Mouse (Mus musculus): Measurements from ENCODE around the gene Ksr2. TPM values are rescaled to one million over a fixed set of nuclear protein-coding genes. Genes with fewer than 3 reads are reported as not detected.
"Not testable (repeated sequence)": the region's sequence is repeated elsewhere in the genome, so short reads cannot be mapped to it uniquely, and the experiment has no call there.

The Ksr2 gene
- total RNA-seq, 2 experiments from 2014 or later = 0.04 to 0.08 TPM

- intact Hi-C loops (cut with DNase I; ENCODE audit: low total_unique reads) = no loop called here
- peak; percentile 24 for DNase-seq
These were observed 161.1 kb downstream of the Ksr2 start for GRCm38 (mm10) chr5:117574894-117575293.

GRCm38 (mm10) chr5:117577598-117577997 is 163.8 kb downstream of the Ksr2 start:
- DNase-seq = no peak

GRCm38 (mm10) chr5:117581711-117582110 is 167.9 kb downstream of the Ksr2 start:
- intact Hi-C loops (cut with DNase I; ENCODE audit: low total_unique reads) = no loop called here

More at GRCm38 (mm10) chr5:117577598-117577997, 163.8 kb downstream of the Ksr2 start:
- intact Hi-C loops (cut with DNase I; ENCODE audit: low total_unique reads) = no loop called here

GRCm38 (mm10) chr5:117584428-117584827 is 170.6 kb downstream of the Ksr2 start:
- no peak for DNase-seq
- intact Hi-C loops (cut with DNase I; ENCODE audit: low total_unique reads) = no loop called here

More at GRCm38 (mm10) chr5:117581711-117582110, 167.9 kb downstream of the Ksr2 start:
- no peak for DNase-seq

- intact Hi-C loops (cut with DNase I; ENCODE audit: low total_unique reads) = no loop called here
- DNase-seq = no peak
These were observed 175.5 kb downstream of the Ksr2 start for GRCm38 (mm10) chr5:117589266-117589665.

GRCm38 (mm10) chr5:117593273-117593672 is 179.5 kb downstream of the Ksr2 start:
- intact Hi-C loops (cut with DNase I; ENCODE audit: low total_unique reads) = no loop called here
- no peak for DNase-seq

- DNase-seq = no peak
- intact Hi-C loops (cut with DNase I; ENCODE audit: low total_unique reads) = no loop called here
These were observed 183.0 kb downstream of the Ksr2 start for GRCm38 (mm10) chr5:117596803-117597202.

GRCm38 (mm10) chr5:117602026-117602425 is 188.2 kb downstream of the Ksr2 start:
- intact Hi-C loops (cut with DNase I; ENCODE audit: low total_unique reads) = no loop called here
- DNase-seq = no peak

GRCm38 (mm10) chr5:117607761-117608309 is 194.0 kb downstream of the Ksr2 start:
- intact Hi-C loops (cut with DNase I; ENCODE audit: low total_unique reads) = no loop called here
- no peak for DNase-seq

GRCm38 (mm10) chr5:117614331-117615024 is 200.7 kb downstream of the Ksr2 start:
- peak; percentile 77 for DNase-seq
- intact Hi-C loops (cut with DNase I; ENCODE audit: low total_unique reads) = loop anchor here (5.0 kb wide), 4 partner anchors 97 to 333 kb away; no protein-coding TSS in a partner anchor

GRCm38 (mm10) chr5:117620292-117620691 is 206.5 kb downstream of the Ksr2 start:
- intact Hi-C loops (cut with DNase I; ENCODE audit: low total_unique reads) = no loop called here
- no peak for DNase-seq

GRCm38 (mm10) chr5:117622221-117622620 is 208.4 kb downstream of the Ksr2 start:
- intact Hi-C loops (cut with DNase I; ENCODE audit: low total_unique reads) = no loop called here
- DNase-seq = no peak

- intact Hi-C loops (cut with DNase I; ENCODE audit: low total_unique reads); DNase-seq: not testable (repeated sequence)
These were observed 209.4 kb downstream of the Ksr2 start for GRCm38 (mm10) chr5:117623206-117623605.

GRCm38 (mm10) chr5:117626907-117627306 is 213.1 kb downstream of the Ksr2 start:
- no peak for DNase-seq
- intact Hi-C loops (cut with DNase I; ENCODE audit: low total_unique reads) = no loop called here

GRCm38 (mm10) chr5:117628351-117628750 is 214.6 kb downstream of the Ksr2 start:
- peak; percentile 20 for DNase-seq
- intact Hi-C loops (cut with DNase I; ENCODE audit: low total_unique reads) = no loop called here

- intact Hi-C loops (cut with DNase I; ENCODE audit: low total_unique reads) = no loop called here
- DNase-seq = no peak
These were observed 215.8 kb downstream of the Ksr2 start for GRCm38 (mm10) chr5:117629570-117629969.

- intact Hi-C loops (cut with DNase I; ENCODE audit: low total_unique reads) = no loop called here
- DNase-seq = no peak
These were observed 221.4 kb downstream of the Ksr2 start for GRCm38 (mm10) chr5:117635211-117635610.

- no peak for DNase-seq
- intact Hi-C loops (cut with DNase I; ENCODE audit: low total_unique reads) = no loop called here
These were observed 222.0 kb downstream of the Ksr2 start for GRCm38 (mm10) chr5:117635838-117636237.

- intact Hi-C loops (cut with DNase I; ENCODE audit: low total_unique reads) = no loop called here
- DNase-seq = no peak
These were observed 227.8 kb downstream of the Ksr2 start for GRCm38 (mm10) chr5:117641585-117641984.

GRCm38 (mm10) chr5:117651238-117651886 is 237.6 kb downstream of the Ksr2 start:
- intact Hi-C loops (cut with DNase I; ENCODE audit: low total_unique reads) = no loop called here
- no peak for DNase-seq

- intact Hi-C loops (cut with DNase I; ENCODE audit: low total_unique reads) = no loop called here
- DNase-seq = no peak
These were observed 244.8 kb downstream of the Ksr2 start for GRCm38 (mm10) chr5:117658641-117659040.

Data from gastrocnemius, postnatal 14 days (tissue).